Mouse (Mus musculus): ENCODE results near the gene Dyrk1a. TPM values are rescaled to one million over a fixed set of nuclear protein-coding genes. Genes with fewer than 3 reads are reported as not detected.

Gene Dyrk1a
- 24.5 and 44.2 TPM in 2 replicates for polyA plus RNA-seq (2012; rRNA removed)

DNA sequence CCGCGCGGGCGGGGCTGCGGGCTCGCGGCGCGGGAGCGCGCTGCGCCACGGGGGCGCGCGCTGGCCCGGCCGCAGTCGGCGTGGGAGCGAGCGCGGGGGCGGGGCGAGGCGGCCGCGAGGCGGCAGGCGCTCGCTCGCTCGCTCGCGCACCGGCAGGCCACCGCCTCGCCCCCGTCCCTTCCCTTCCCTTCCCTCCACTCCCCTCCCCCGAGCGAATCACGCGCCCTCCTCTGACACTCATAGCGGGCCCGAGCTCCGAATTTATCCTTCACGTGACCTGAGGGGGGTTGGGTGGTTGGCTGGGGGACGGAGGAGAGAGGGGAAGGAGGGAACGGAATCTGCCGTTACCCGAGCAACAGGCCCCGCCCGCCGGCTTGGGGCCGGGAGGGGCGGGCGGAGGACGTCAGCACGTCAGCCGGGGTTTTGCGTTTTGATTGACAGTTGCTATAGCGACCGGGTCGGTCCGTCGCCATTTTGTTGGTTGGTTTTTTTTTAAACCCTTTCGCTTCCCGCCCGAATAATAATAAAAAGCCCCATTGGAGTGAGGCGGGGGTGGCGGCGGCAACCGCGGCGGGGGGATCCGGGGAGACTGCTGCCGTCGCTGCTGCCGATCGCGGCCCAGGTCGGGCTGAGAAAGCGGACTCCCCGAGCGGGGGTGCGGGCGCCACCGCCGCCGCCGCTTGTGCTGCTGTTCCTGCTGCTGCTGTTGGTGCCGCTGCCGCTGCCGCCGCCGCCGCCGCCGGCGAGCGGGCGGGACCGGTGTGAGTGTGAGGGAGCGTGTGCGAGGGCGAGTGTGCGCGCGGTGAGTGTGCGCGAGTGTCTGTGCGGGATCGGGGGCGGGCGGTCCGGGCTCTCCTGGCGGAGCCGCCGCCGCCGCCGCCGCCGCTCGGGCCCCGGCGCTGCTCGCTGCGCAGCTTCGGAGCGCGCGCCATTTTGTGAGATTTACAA, at the start of gene Dyrk1a:
Gene Dyrk1a (plus strand): TSS at position 782 of the 948 bp plus-strand sequence.
- WGBS = under 1% methylated on average over 125 of the region's 133 CpGs
- DNase-seq (ENCODE audit: low read depth, low spot score) = peak; percentile 99

GRCm38 (mm10) chr16:94523594-94524377, 46.0 kb upstream of the Dyrk1a start:
- 58% methylated on average over 6 of the region's 6 CpGs for WGBS
- no peak for DNase-seq (ENCODE audit: low read depth, low spot score)

GRCm38 (mm10) chr16:94524691-94525090, 45.1 kb upstream of the Dyrk1a start:
- 68% methylated on average over 9 of the region's 9 CpGs for WGBS
- no peak for DNase-seq (ENCODE audit: low read depth, low spot score)

- 0% methylated on average over 24 of the region's 24 CpGs for WGBS
- no peak for DNase-seq (ENCODE audit: low read depth, low spot score)
Measured at GRCm38 (mm10) chr16:94525955-94526343, 43.9 kb upstream of the Dyrk1a start.

DNA sequence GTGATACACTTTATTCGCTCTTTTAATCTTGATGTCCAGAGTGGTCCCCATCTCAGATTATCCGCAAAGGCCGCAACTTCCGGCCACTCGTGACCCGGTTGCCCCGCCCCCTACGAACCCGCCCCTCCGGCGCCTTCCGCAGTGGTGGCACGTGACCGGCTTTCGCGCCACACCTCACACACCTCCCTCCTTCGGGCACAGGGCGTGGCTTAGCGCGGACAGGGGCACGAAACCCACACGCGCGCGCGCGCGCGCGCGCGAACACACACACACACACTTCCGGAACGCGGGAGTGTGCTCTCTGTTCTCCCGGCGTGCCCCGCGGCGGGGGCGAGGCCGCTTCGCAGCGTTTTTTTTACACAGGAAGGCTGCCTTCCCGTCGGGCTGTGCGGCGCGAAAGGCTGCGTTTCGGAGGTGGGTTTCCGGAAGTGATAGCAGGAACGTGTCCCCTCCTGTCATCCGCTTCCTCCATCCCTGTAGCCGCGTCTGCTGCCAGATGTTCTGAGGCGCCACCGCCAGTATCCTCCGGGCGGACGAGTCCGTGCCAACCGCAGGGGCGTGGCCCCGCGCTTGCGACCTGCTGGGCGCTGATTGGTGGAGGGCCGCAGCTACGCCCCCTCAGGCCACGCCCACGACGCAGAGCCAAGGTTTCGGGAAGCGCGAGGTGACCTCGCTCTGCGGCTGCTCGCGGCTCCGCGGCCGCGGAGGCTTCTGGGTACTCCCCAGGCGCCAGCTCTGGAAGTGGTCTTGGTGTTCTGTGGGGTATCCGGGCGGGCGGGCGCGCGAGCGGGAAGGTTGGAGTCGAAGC, 43.3 kb upstream of the Dyrk1a start, which contains the start of gene Vps26c:
Gene Vps26c (minus strand): TSS at position 487 of the 808 bp plus-strand sequence.
- DNase-seq (ENCODE audit: low read depth, low spot score) = peak; percentile 93
- under 1% methylated on average over 93 of the region's 93 CpGs for WGBS

DNA sequence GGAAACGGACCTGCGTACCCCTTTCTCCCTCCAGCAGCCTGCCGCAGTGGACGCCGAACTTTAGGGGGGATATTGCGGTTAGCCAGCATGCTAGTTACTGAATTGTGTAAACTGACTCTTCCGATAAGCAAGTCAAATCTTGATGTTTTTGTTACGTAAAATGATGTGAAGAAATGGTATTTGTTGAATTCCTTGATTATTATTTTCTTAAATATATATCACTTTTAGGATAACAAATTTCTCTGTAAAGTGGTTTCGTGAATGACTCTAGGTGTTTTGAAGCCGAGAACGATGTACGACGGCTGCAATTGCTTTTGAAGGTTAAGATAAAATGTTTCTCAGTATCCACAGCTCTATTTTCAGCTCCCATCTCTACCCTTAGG, 42.7 kb upstream of the Dyrk1a start:
- WGBS = under 1% methylated on average over 13 of the region's 13 CpGs
- DNase-seq (ENCODE audit: low read depth, low spot score) = no peak

DNA sequence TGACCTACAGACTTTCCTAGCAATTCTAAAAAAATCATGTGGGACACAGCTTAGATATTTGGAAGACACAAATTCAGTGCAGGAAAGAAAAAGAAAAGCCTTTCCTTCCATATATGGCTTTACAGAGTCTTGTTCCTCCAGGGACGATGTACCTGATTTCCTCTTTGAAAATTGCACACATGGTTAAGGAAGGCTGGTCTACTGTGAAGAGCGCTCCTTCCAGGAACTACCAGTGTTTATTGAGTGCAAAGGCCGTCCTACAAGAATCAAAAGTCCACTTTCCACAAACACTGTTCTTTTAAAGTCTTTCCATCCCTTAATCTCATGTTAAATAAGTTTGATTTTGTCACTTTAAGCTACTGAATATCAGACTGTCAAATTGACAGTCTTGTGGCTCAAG, 42.3 kb upstream of the Dyrk1a start:
- peak; percentile 71 for DNase-seq (ENCODE audit: low read depth, low spot score)
- WGBS = 11% methylated on average over 3 of the region's 3 CpGs

DNA sequence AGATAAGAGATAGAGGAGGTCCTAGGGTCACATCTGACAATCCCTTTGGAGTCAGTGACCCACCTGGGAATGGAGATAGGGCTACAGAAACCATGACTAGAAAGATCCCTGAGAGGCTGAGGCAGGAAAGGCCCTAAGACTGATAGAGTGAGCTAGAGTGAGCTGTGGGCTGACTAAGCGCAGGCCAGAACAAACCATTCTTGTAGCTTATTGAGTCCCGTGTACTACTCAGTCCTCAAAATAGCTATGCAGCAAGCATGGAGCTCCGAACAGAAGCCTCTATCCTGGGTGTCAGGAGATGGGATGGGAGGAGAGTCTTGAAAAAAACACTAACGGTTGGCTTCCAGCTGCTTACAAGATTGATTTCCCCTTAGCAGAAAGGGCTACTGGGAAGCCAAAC, 38.5 kb upstream of the Dyrk1a start:
- no peak for DNase-seq (ENCODE audit: low read depth, low spot score)
- WGBS = 86% methylated on average over 4 of the region's 4 CpGs

GRCm38 (mm10) chr16:94533679-94534078, 36.1 kb upstream of the Dyrk1a start:
- no peak for DNase-seq (ENCODE audit: low read depth, low spot score)
- WGBS = 58% methylated on average over 6 of the region's 6 CpGs

GRCm38 (mm10) chr16:94535716-94536115, 34.1 kb upstream of the Dyrk1a start:
- WGBS = 83% methylated on average over 5 of the region's 5 CpGs
- DNase-seq (ENCODE audit: low read depth, low spot score) = no peak

- DNase-seq (ENCODE audit: low read depth, low spot score) = no peak
- WGBS = 54% methylated on average over 7 of the region's 7 CpGs
Measured at GRCm38 (mm10) chr16:94536417-94537158, 33.2 kb upstream of the Dyrk1a start.

- 3% methylated on average over 9 of the region's 9 CpGs for WGBS
- DNase-seq (ENCODE audit: low read depth, low spot score) = peak; percentile 81
Measured at GRCm38 (mm10) chr16:94537159-94537527, 32.7 kb upstream of the Dyrk1a start.

DNA sequence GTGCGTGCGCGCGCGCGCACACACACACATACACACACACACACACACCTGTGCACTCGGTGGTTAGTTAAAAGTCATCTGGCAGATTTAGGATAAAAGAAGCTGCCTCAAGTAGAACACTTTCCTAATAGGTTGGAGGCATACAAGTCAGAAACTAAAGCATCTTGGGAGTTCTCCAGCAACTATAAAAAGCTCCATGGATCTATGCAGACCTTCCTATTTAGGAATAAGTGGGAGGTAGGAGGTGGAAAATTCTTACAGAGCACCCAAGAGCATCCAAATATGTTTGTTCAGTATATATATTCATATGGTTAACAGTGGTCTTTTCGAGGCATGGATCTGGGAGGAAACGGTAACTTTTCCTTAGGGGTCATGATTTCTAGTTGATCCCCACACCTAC, 29.7 kb upstream of the Dyrk1a start:
- DNase-seq (ENCODE audit: low read depth, low spot score) = no peak
- 95% methylated on average over 9 of the region's 9 CpGs for WGBS

- DNase-seq (ENCODE audit: low read depth, low spot score) = no peak
- WGBS = 92% methylated on average over 8 of the region's 8 CpGs
Measured at GRCm38 (mm10) chr16:94542898-94543297, 26.9 kb upstream of the Dyrk1a start.

GRCm38 (mm10) chr16:94544540-94545105, 25.2 kb upstream of the Dyrk1a start:
- DNase-seq (ENCODE audit: low read depth, low spot score) = no peak
- 17% methylated on average over 11 of the region's 11 CpGs for WGBS

DNA sequence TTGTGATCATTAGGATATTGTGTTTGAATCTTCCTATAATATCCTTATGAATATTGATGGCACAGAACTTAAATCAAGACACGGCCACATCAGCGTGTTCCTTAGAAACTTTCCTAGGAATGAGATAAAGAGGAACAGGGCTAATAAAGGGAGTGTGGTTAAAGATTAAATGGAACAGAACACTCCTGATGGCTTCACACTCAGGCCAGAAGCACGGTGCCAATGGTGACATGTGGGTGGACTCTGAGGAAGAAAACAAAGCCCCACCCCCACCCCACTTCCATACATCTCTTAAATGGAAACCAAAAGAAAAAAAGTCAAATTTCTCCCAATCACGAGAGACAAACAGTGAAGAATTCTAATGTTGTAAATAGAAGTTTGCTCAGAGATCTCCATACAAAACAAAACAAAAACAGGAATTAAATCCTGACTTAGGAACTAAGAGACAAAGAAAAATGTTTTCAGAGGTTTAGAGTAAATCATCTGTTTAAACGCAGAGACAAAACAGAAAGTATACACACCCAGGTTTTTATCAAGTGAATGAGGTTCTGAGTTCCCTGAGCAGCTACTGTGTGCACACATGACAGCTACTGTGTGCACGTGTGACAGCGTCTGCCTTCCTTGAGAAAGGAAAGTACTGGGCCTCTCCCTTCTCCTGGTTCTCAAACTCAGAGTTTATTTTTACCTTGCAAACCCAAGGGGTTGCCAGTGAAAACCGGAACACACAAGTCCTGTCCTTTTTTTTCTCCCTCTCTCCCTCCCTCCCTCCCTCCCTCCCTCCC, 23.8 kb upstream of the Dyrk1a start:
- no peak for DNase-seq (ENCODE audit: low read depth, low spot score)
- WGBS = 16% methylated on average over 8 of the region's 8 CpGs

DNA sequence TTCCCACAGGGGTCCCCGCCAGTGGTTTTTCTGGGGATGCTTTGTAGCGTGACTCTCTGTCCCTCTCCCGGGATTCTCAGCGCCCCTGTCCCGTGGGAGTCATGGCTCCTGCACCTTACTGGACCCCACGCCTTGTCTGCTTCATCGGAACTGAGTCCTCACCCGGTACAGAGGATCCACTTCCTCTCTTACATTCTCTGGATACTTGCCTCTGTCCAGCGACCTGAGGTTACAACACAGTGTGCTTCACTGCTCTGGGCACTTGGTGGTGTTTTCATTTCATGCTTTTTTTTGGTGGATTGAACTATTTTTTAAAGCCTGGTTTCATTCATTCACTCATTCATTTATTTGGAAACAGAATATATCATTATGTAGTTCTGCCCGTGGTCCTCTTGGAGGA, 20.0 kb upstream of the Dyrk1a start:
- 73% methylated on average over 10 of the region's 10 CpGs for WGBS
- no peak for DNase-seq (ENCODE audit: low read depth, low spot score)

- no peak for DNase-seq (ENCODE audit: low read depth, low spot score)
Measured at GRCm38 (mm10) chr16:94551934-94552333, 17.9 kb upstream of the Dyrk1a start.

All from large intestine, adult 2 months (tissue).